Mouse (Mus musculus) forebrain, embryonic 13.5 days (tissue): ENCODE results near the gene R3hdm2. TPM values are rescaled to one million over a fixed set of nuclear protein-coding genes. Genes with fewer than 3 reads are reported as not detected.

Source experiments
- ATAC-seq: fragments of 200-750 bp; cut with Nextera tagmentation; 2 replicates; pipeline ENCODE4 v1.8.0; 2017
- H3K27ac ChIP-seq: fragments of 300-500 bp; sonication (generic); 2 replicates; pipeline ENCODE4 v1.5.1; 2015; ENCODE audit warnings: inconsistent platforms, mild to moderate bottlenecking, moderate library complexity
- H3K27me3 ChIP-seq: fragments of 300-500 bp; sonication (generic); 2 replicates; pipeline ENCODE4 v1.6.1; 2015; ENCODE audit warnings: mild to moderate bottlenecking, inconsistent platforms
- H3K36me3 ChIP-seq: fragments of 300-500 bp; sonication (generic); 2 replicates; pipeline ENCODE4 v1.6.1; 2015; ENCODE audit warnings: mild to moderate bottlenecking, inconsistent platforms; ENCODE audit not compliant: poor library complexity, severe bottlenecking
- H3K4me1 ChIP-seq: fragments of 300-500 bp; sonication (generic); 2 replicates; pipeline ENCODE4 v1.6.1; 2015; ENCODE audit warnings: inconsistent platforms
- H3K4me2 ChIP-seq: fragments of 300-500 bp; sonication (generic); 2 replicates; pipeline ENCODE4 v1.6.1; 2015; ENCODE audit warnings: inconsistent platforms, mild to moderate bottlenecking, moderate library complexity
- H3K4me3 ChIP-seq: fragments of 300-500 bp; sonication (generic); 2 replicates; pipeline ENCODE4 v1.5.1; 2015; ENCODE audit warnings: mild to moderate bottlenecking, inconsistent platforms
- H3K9ac ChIP-seq: fragments of 300-500 bp; sonication (generic); 2 replicates; pipeline ENCODE4 v1.6.1; 2015; ENCODE audit warnings: mild to moderate bottlenecking, inconsistent platforms
- H3K9me3 ChIP-seq: fragments of 300-500 bp; sonication (generic); replicated peaks from 2 replicates; pipeline ENCODE4 v1.6.1; 2016; ENCODE audit warnings: inconsistent platforms
- WGBS: fragments of 180-500 bp; shearing (Covaris S2); methylation state at CpG from one replicate; pipeline ENCODE4 v1.1.7; 2015; 5-methylcytosine and 5-hydroxymethylcytosine counted together
- polyA plus RNA-seq: library from polyadenylated mRNA; unstranded; fragments of >200 nt; fragmentation: Nextera tagmentation; extraction: Ambion mirVana; gene quantifications from 2 replicates; pipeline ENCODE4 v1.2.1, GENCODE M21; 2015

The R3hdm2 gene
- polyA plus RNA-seq, 1 experiment from 2014 or later, result 39.3 TPM

- Histone ChIP-seq H3K4me1 (0 out of 2 replicates have a peak, but pooled peaks cover 8% of the 10 kb centered on the region), H3K9ac (no peak overlapping the region), H3K4me2 (no peak overlapping the region), H3K9me3 (no peaks in the 10 kb centered on the region), H3K4me3 (no peak overlapping the region), H3K27ac (no peak overlapping the region), H3K27me3 (no peaks in the 10 kb centered on the region), H3K36me3 (peaks cover 100% of the 10 kb centered on the region)
- 92% methylated on average over 3 of the region's 3 CpGs for WGBS
- no peak for ATAC-seq
Observed at GRCm38 (mm10) chr10:127543916-127544315, 163.8 kb downstream of the R3hdm2 start.

- H3K9ac ChIP-seq, result no peak overlapping the region
- H3K4me3 ChIP-seq, result no peak overlapping the region
- H3K4me2 ChIP-seq, result no peak overlapping the region
- no peak for ATAC-seq
- H3K4me1 ChIP-seq, result 0 out of 2 replicates have a peak, but pooled peaks cover 8% of the 10 kb centered on the region
- H3K9me3 ChIP-seq, result no peaks in the 10 kb centered on the region
- no peak overlapping the region for H3K27ac ChIP-seq
- H3K27me3 ChIP-seq, result no peaks in the 10 kb centered on the region
- WGBS, result 96% methylated on average over 20 of the region's 20 CpGs
- peaks cover 100% of the 10 kb centered on the region for H3K36me3 ChIP-seq
Observed at GRCm38 (mm10) chr10:127544375-127544774, 164.2 kb downstream of the R3hdm2 start.

DNA sequence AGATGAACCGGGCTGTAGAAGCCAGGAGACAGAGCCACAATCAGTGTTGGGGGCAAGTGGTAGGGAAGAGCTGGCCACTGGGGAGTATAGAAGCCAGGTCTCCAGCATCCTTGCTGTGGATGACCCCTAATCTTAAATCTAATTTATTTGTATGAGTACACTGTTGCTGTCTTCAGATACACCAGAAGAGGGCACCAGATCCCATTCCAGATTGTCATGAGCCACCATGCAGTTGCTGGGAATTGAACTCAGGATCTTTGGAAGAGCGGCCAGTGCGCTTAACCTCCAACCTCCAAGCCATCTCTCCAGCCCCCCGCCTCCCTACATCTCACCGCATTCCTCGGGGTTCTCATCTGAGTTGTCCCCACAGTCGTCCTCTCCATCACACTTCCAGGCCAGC is 166.4 kb downstream of the R3hdm2 start:
- H3K9ac ChIP-seq, result no peak overlapping the region
- no peaks in the 10 kb centered on the region for H3K9me3 ChIP-seq
- no peak overlapping the region for H3K4me2 ChIP-seq
- H3K27ac ChIP-seq, result no peak overlapping the region
- H3K36me3 ChIP-seq, result peaks cover 100% of the 10 kb centered on the region
- H3K27me3 ChIP-seq, result no peaks in the 10 kb centered on the region
- WGBS, result 89% methylated on average over 7 of the region's 7 CpGs
- no peak overlapping the region for H3K4me3 ChIP-seq
- H3K4me1 ChIP-seq, result 0 out of 2 replicates have a peak, but pooled peaks cover 8% of the 10 kb centered on the region
- no peak for ATAC-seq

DNA sequence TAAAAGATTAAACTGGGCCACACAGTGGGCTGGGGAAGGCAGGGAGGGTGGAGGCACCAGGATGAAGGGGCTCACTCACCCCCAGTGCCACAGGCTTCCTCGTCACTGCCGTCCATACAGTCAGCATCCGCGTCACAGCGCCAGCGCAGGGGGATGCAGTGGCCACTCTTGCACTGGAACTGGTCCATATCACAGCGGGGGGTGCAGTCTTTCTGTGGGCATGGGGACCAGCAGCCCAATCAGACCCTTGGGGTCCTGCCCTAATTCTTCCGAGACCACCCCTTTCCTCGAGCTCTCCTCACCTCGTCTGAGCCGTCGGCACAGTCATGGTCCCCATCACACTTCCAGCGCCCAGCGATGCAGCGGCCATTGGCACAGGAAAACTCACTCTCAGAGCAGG is 168.1 kb downstream of the R3hdm2 start:
- H3K27ac ChIP-seq, result no peak overlapping the region
- H3K4me1 ChIP-seq, result no peaks in the 10 kb centered on the region
- ATAC-seq, result no peak
- H3K36me3 ChIP-seq, result peaks cover 100% of the 10 kb centered on the region
- WGBS, result 96% methylated on average over 15 of the region's 15 CpGs
- no peak overlapping the region for H3K4me2 ChIP-seq
- H3K9me3 ChIP-seq, result no peaks in the 10 kb centered on the region
- no peak overlapping the region for H3K4me3 ChIP-seq
- no peak overlapping the region for H3K9ac ChIP-seq
- H3K27me3 ChIP-seq, result no peaks in the 10 kb centered on the region

Other genes with a start within 250 kb of the R3hdm2 start
- 15.7 and 16.7 TPM in 2 replicates for gene B4galnt1, start 215.1 kb upstream of the R3hdm2 start, polyA plus RNA-seq
- gene Slc26a10, start 199.7 kb upstream of the R3hdm2 start, polyA plus RNA-seq, result 0.93 and 1.1 TPM in 2 replicates
- 24.3 and 25.8 TPM in 2 replicates for gene Arhgef25, start 190.2 kb upstream of the R3hdm2 start, polyA plus RNA-seq
- 150 and 155 TPM in 2 replicates for gene Dtx3, start 184.6 kb upstream of the R3hdm2 start, polyA plus RNA-seq
- 18.8 and 19.5 TPM in 2 replicates for gene Pip4k2c, start 168.7 kb upstream of the R3hdm2 start, polyA plus RNA-seq
- gene Kif5a, start 117.0 kb upstream of the R3hdm2 start, polyA plus RNA-seq, result 45.4 and 47.6 TPM in 2 replicates
- 262 and 282 TPM in 2 replicates for gene Dctn2, start 114.0 kb upstream of the R3hdm2 start, polyA plus RNA-seq
- gene Mbd6, start 91.3 kb upstream of the R3hdm2 start, polyA plus RNA-seq, result 13.6 and 16.7 TPM in 2 replicates
- gene Mars, start 68.5 kb upstream of the R3hdm2 start, polyA plus RNA-seq, result 137 and 138 TPM in 2 replicates
- 0.39 and 0.72 TPM in 2 replicates for gene Arhgap9, start 58.4 kb upstream of the R3hdm2 start, polyA plus RNA-seq
- gene Gli1, start 38.4 kb upstream of the R3hdm2 start, polyA plus RNA-seq, result 1.1 and 2.1 TPM in 2 replicates
- 0.03 and 0.06 TPM in 2 replicates for gene Inhbe, start 25.9 kb upstream of the R3hdm2 start, polyA plus RNA-seq
- not detected in 2 replicates for gene Inhbc, start 9.9 kb upstream of the R3hdm2 start, polyA plus RNA-seq
- gene Stac3, start 121.4 kb downstream of the R3hdm2 start, polyA plus RNA-seq, result 1.0 and 1.1 TPM in 2 replicates
- gene Ndufa4l2, start 134.6 kb downstream of the R3hdm2 start, polyA plus RNA-seq, result 11.9 and 12.8 TPM in 2 replicates
- 89.6 and 91.5 TPM in 2 replicates for gene Shmt2, start 142.1 kb downstream of the R3hdm2 start, polyA plus RNA-seq
- gene Nxph4, start 154.2 kb downstream of the R3hdm2 start, polyA plus RNA-seq, result 36.8 and 50.7 TPM in 2 replicates
- 65.1 and 74.7 TPM in 2 replicates for gene Lrp1, start 240.8 kb downstream of the R3hdm2 start, polyA plus RNA-seq